Mouse (Mus musculus) liver, postnatal 0 days (tissue): ENCODE measurements around the gene Ski.
A peak's percentile ranks its signal among the peaks of the same experiment; 100 is the strongest.
"Not testable (repeated sequence)": the region's sequence is repeated elsewhere in the genome, so short reads cannot be mapped to it uniquely, and the experiment has no call there.

Source experiments
- CTCF ChIP-seq: sonication (generic); IDR thresholded peaks from 2 replicates; pipeline ENCODE4 v1.5.1; 2016; ENCODE audit warnings: antibody characterized with exemption, low read depth
- EP300 ChIP-seq: IDR thresholded peaks from 2 replicates; pipeline ENCODE4 v1.6.1; 2016; ENCODE audit warnings: antibody characterized with exemption, low read depth, mild to moderate bottlenecking

DNA sequence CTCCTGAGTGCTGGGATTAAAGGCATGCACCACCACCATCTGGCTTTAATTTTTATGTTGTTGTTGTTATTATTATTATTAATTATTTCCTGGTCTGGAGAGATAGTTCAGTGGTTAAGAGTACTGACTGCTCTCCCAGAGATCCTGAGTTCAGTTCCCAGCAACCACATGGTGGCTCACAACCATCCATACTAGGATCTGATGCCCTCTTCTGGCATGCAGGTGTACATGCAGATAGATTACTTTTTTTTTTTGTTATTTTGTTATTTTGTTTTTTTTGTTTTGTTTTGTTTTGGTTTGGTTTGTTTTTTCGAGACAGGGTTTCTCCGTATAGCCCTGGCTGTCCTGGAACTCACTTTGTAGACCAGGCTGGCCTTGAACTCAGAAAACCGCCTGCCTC is 25.7 kb upstream of the Ski start:
- TF ChIP-seq CTCF: peak; percentile 41
- not testable (repeated sequence) for TF ChIP-seq EP300
